In genomic region chr15:60016513-60016912, GRCm38 (mm10) we compare ENCODE assay signal across 50 mouse cellular contexts. TPM values are rescaled to one million over a fixed set of nuclear protein-coding genes. Genes with fewer than 3 reads are reported as not detected.
"Had no signal": no experiment of that assay in that cellular context is flagged by ENCODE, and none has a peak within 500 bp of the region (broad histone marks: within the 10 kb centered on the region; RNA-seq: fewer than 3 reads in every experiment).

Gene 4933412E24Rik, minus strand, starts transcription at chr15:60016613.

- H3K27me3 ChIP-seq: heart, embryonic 12.5 days; heart, embryonic 13.5 days; heart, embryonic 15.5 days; hindbrain, embryonic 12.5 days; hindbrain, embryonic 13.5 days; hindbrain, embryonic 15.5 days; intestine, embryonic 15.5 days; kidney, embryonic 15.5 days had no signal

- H3K4me1 ChIP-seq: heart, embryonic 15.5 days; hindbrain, embryonic 10.5 days; hindbrain, embryonic 12.5 days; hindbrain, embryonic 13.5 days; hindbrain, embryonic 15.5 days; intestine, embryonic 15.5 days; kidney, embryonic 15.5 days had no signal

- H3K36me3 ChIP-seq: heart, embryonic 10.5 days; heart, embryonic 12.5 days; heart, embryonic 13.5 days; heart, embryonic 15.5 days; hindbrain, embryonic 10.5 days; hindbrain, embryonic 12.5 days; hindbrain, embryonic 13.5 days; hindbrain, embryonic 15.5 days; intestine, embryonic 15.5 days; kidney, embryonic 15.5 days had no signal

- DNase-seq: heart, postnatal 10 days; heart, postnatal 14 days; heart, postnatal 36 days; heart, postnatal 4 days; kidney, adult 11 months; kidney, adult 18-20 months; kidney, adult 2 months; kidney, adult 8-10 months; kidney, adult 9 months; kidney, postnatal 10 days; kidney, postnatal 14 days; kidney, postnatal 25 days; kidney, postnatal 36 days; kidney, postnatal 4 days; layer of hippocampus, adult 9-11 months; layer of hippocampus, postnatal 36 days had no signal

- H3K27ac ChIP-seq: heart, embryonic 13.5 days; heart, embryonic 15.5 days; hindbrain, embryonic 10.5 days; hindbrain, embryonic 12.5 days; hindbrain, embryonic 13.5 days; hindbrain, embryonic 14.5 days; hindbrain, embryonic 15.5 days; hindbrain, postnatal 0 days; intestine, embryonic 15.5 days; kidney, embryonic 15.5 days; kidney, postnatal 0 days; layer of hippocampus, adult 2 months had no signal

- H3K4me3 ChIP-seq: heart, embryonic 10.5 days; heart, embryonic 12.5 days; heart, embryonic 13.5 days; heart, embryonic 15.5 days; hindbrain, embryonic 10.5 days; hindbrain, embryonic 12.5 days; hindbrain, embryonic 13.5 days; hindbrain, embryonic 15.5 days; intestine, embryonic 15.5 days; kidney, embryonic 15.5 days; layer of hippocampus, adult 2 months had no signal

RNA-seq across cellular contexts. Expression of gene 4933412E24Rik, which starts in this region (rescaled TPM):
- total RNA-seq: heart, postnatal 10 days; heart, postnatal 14 days; heart, postnatal 25 days; heart, postnatal 36 days; heart, postnatal 4 days; hematopoietic stem cell, adult 5-6 weeks; hindbrain, postnatal 0 days; layer of hippocampus, adult 18-20 months; layer of hippocampus, adult 2 months; layer of hippocampus, adult 8-10 months; layer of hippocampus, postnatal 10 days; layer of hippocampus, postnatal 14 days; layer of hippocampus, postnatal 25 days; layer of hippocampus, postnatal 36 days had no signal
- polyA plus RNA-seq: heart, embryonic 10.5 days; heart, embryonic 11.5 days; heart, embryonic 12.5 days; heart, embryonic 13.5 days; heart, embryonic 14.5 days; heart, embryonic 15.5 days; heart, embryonic 16.5 days; heart, postnatal 0 days; hindbrain, embryonic 10.5 days; hindbrain, embryonic 11.5 days; hindbrain, embryonic 12.5 days; hindbrain, embryonic 13.5 days; hindbrain, embryonic 14.5 days; hindbrain, embryonic 15.5 days; hindbrain, embryonic 16.5 days; hindbrain, postnatal 0 days; inflammation-experienced regulatory T-cells, adult 6 months; intestine, embryonic 14.5 days; intestine, embryonic 15.5 days; intestine, embryonic 16.5 days; intestine, postnatal 0 days; kidney, adult 2 months; kidney, embryonic 14.5 days; kidney, embryonic 15.5 days; kidney, embryonic 16.5 days; kidney, postnatal 0 days; large intestine, adult 2 months had no signal
